Mouse (Mus musculus): ENCODE measurements around the gene Nos1ap. TPM values are rescaled to one million over a fixed set of nuclear protein-coding genes. Genes with fewer than 3 reads are reported as not detected.

The Nos1ap gene
- polyA plus RNA-seq, 1 experiment = 0.14 TPM

GRCm38 (mm10) chr1:170489450-170489849, 100.2 kb downstream of the Nos1ap start:
- no peaks in the 10 kb centered on the region for H3K79me3 ChIP-seq (ENCODE audit: low read depth)
- H3K36me3 ChIP-seq (ENCODE audit: control insufficient read depth, insufficient read depth) = no peaks in the 10 kb centered on the region
- peaks cover 8% of the 10 kb centered on the region for H3K27me3 ChIP-seq (ENCODE audit: control insufficient read depth, insufficient read depth, insufficient read length)
- no peak overlapping the region for H3K4me3 ChIP-seq (ENCODE audit: insufficient read depth, poor library complexity, severe bottlenecking)
- no peaks in the 10 kb centered on the region for H3K79me2 ChIP-seq (ENCODE audit: control insufficient read depth, insufficient read depth)
- H3ac ChIP-seq (ENCODE audit: control insufficient read depth, insufficient read length, low read depth) = no peak overlapping the region
- no peak for TF ChIP-seq MAX (IDR thresholded peaks at IDR 0.05)
- no peak for TF ChIP-seq MYOD1 (IDR thresholded peaks at IDR 0.05; ENCODE audit: control insufficient read depth, insufficient read length, low read depth)
- no peak for TF ChIP-seq USF1 (IDR thresholded peaks at IDR 0.05; ENCODE audit: low read depth)
- TF ChIP-seq CEBPB (IDR thresholded peaks at IDR 0.05; ENCODE audit: low read depth) = no peak
- no peak for TF ChIP-seq CTCF (IDR thresholded peaks at IDR 0.05; ENCODE audit: control insufficient read depth, insufficient read depth, insufficient read length)
- no peak for TF ChIP-seq MYOG (IDR thresholded peaks at IDR 0.05; ENCODE audit: control insufficient read depth, extremely low read depth, insufficient read length)
- TF ChIP-seq FOSL1 (IDR thresholded peaks at IDR 0.05; ENCODE audit: insufficient read depth, low read length, poor library complexity, severe bottlenecking) = no peak

DNA sequence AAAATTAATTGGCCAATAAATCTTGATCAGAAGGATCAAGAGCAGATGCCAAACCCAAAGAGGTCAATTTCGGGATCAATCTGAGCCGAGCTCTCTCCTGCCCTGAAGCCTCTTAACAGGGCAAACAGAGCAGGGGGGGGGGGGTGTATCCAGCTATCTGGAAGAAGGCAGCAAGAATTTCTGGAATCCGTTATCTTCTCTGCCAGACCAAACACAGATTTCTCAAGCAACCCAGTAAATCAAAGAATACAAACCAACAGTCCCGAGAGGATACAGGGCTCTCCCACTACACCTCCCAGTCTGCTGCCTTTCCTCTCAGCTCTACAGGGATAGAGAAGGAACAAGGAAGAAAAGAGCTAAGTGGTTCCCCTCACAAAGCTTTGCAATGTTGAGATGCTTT, 104.5 kb downstream of the Nos1ap start:
- TF ChIP-seq MYOD1 (IDR thresholded peaks at IDR 0.05; ENCODE audit: control insufficient read depth, insufficient read length, low read depth) (no peak), MAX (IDR thresholded peaks at IDR 0.05) (no peak), FOSL1 (IDR thresholded peaks at IDR 0.05; ENCODE audit: insufficient read depth, low read length, poor library complexity, severe bottlenecking) (no peak), CEBPB (IDR thresholded peaks at IDR 0.05; ENCODE audit: low read depth) (no peak)

GRCm38 (mm10) chr1:170482236-170482905, 107.3 kb downstream of the Nos1ap start:
- Histone ChIP-seq H3K79me2 (ENCODE audit: control insufficient read depth, insufficient read depth) (no peaks in the 10 kb centered on the region), H3K36me3 (ENCODE audit: control insufficient read depth, insufficient read depth) (no peaks in the 10 kb centered on the region), H3ac (ENCODE audit: control insufficient read depth, insufficient read length, low read depth) (no peak overlapping the region), H3K4me3 (ENCODE audit: insufficient read depth, poor library complexity, severe bottlenecking) (no peak overlapping the region), H3K79me3 (ENCODE audit: low read depth) (no peaks in the 10 kb centered on the region), H3K27me3 (ENCODE audit: control insufficient read depth, insufficient read depth, insufficient read length) (peaks cover 22% of the 10 kb centered on the region)
- no peak for TF ChIP-seq MYOD1 (IDR thresholded peaks at IDR 0.05; ENCODE audit: control insufficient read depth, insufficient read length, low read depth)
- no peak for TF ChIP-seq CEBPB (IDR thresholded peaks at IDR 0.05; ENCODE audit: low read depth)
- no peak for TF ChIP-seq FOSL1 (IDR thresholded peaks at IDR 0.05; ENCODE audit: insufficient read depth, low read length, poor library complexity, severe bottlenecking)
- TF ChIP-seq MAX (IDR thresholded peaks at IDR 0.05) = no peak
- TF ChIP-seq MYOG (IDR thresholded peaks at IDR 0.05; ENCODE audit: control insufficient read depth, extremely low read depth, insufficient read length) = no peak
- no peak for TF ChIP-seq USF1 (IDR thresholded peaks at IDR 0.05; ENCODE audit: low read depth)
- no peak for TF ChIP-seq CTCF (IDR thresholded peaks at IDR 0.05; ENCODE audit: control insufficient read depth, insufficient read depth, insufficient read length)

More for the DNA sequence above, 104.5 kb downstream of the Nos1ap start:
- H3ac ChIP-seq (ENCODE audit: control insufficient read depth, insufficient read length, low read depth) = no peak overlapping the region
- H3K79me2 ChIP-seq (ENCODE audit: control insufficient read depth, insufficient read depth) = no peaks in the 10 kb centered on the region
- H3K79me3 ChIP-seq (ENCODE audit: low read depth) = no peaks in the 10 kb centered on the region
- H3K4me3 ChIP-seq (ENCODE audit: insufficient read depth, poor library complexity, severe bottlenecking) = no peak overlapping the region
- peaks cover 15% of the 10 kb centered on the region for H3K27me3 ChIP-seq (ENCODE audit: control insufficient read depth, insufficient read depth, insufficient read length)
- no peaks in the 10 kb centered on the region for H3K36me3 ChIP-seq (ENCODE audit: control insufficient read depth, insufficient read depth)

DNA sequence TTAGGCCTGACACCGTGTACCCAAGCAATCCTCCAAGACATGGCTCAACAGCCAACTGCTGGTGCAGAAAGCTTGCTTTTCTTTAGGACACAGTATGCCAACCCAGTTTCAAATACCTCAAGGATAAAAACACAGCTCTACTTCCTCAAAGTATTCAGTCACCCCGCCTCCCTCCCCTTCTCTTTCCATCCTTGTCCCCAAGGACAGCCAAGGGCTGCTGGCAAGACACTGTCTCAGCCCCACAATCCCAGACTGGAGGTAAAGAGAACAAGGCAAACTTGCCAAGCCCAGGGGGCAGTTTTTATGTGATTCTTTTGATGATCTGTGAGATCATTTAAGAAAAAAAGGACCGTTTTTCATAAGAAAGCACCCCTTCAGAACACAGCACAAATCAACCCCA, 108.6 kb downstream of the Nos1ap start:
- Histone ChIP-seq H3K27me3 (ENCODE audit: control insufficient read depth, insufficient read depth, insufficient read length) (peaks cover 22% of the 10 kb centered on the region), H3ac (ENCODE audit: control insufficient read depth, insufficient read length, low read depth) (no peak overlapping the region), H3K79me2 (ENCODE audit: control insufficient read depth, insufficient read depth) (no peaks in the 10 kb centered on the region), H3K79me3 (ENCODE audit: low read depth) (no peaks in the 10 kb centered on the region), H3K4me3 (ENCODE audit: insufficient read depth, poor library complexity, severe bottlenecking) (no peak overlapping the region), H3K36me3 (ENCODE audit: control insufficient read depth, insufficient read depth) (no peaks in the 10 kb centered on the region)
- no peak for TF ChIP-seq FOSL1 (IDR thresholded peaks at IDR 0.05; ENCODE audit: insufficient read depth, low read length, poor library complexity, severe bottlenecking)
- no peak for TF ChIP-seq MAX (IDR thresholded peaks at IDR 0.05)
- no peak for TF ChIP-seq CEBPB (IDR thresholded peaks at IDR 0.05; ENCODE audit: low read depth)
- TF ChIP-seq USF1 (IDR thresholded peaks at IDR 0.05; ENCODE audit: low read depth) = no peak
- TF ChIP-seq MYOD1 (IDR thresholded peaks at IDR 0.05; ENCODE audit: control insufficient read depth, insufficient read length, low read depth) = no peak
- no peak for TF ChIP-seq MYOG (IDR thresholded peaks at IDR 0.05; ENCODE audit: control insufficient read depth, extremely low read depth, insufficient read length)
- no peak for TF ChIP-seq CTCF (IDR thresholded peaks at IDR 0.05; ENCODE audit: control insufficient read depth, insufficient read depth, insufficient read length)

DNA sequence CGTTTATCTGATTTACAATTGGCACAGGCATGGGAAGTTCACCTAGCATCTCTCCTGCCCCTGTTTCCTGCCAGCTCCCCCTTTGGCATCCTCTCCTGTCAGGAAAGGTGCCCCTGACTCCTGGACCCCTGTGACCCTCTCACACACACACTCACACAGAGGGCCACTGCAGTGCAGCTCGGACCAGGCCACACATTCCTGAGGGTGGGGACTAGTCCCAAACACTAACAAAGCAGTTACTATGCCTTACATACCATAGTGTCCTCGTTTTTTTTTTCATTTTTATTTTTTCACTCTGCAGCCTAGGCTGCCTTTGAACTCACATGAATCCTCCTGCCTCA, 110.2 kb downstream of the Nos1ap start:
- Histone ChIP-seq H3K79me2 (ENCODE audit: control insufficient read depth, insufficient read depth) (no peaks in the 10 kb centered on the region), H3K79me3 (ENCODE audit: low read depth) (no peaks in the 10 kb centered on the region), H3K36me3 (ENCODE audit: control insufficient read depth, insufficient read depth) (no peaks in the 10 kb centered on the region), H3ac (ENCODE audit: control insufficient read depth, insufficient read length, low read depth) (no peak overlapping the region), H3K27me3 (ENCODE audit: control insufficient read depth, insufficient read depth, insufficient read length) (peaks cover 22% of the 10 kb centered on the region), H3K4me3 (ENCODE audit: insufficient read depth, poor library complexity, severe bottlenecking) (no peak overlapping the region)
- no peak for TF ChIP-seq MAX (IDR thresholded peaks at IDR 0.05)
- no peak for TF ChIP-seq MYOG (IDR thresholded peaks at IDR 0.05; ENCODE audit: control insufficient read depth, extremely low read depth, insufficient read length)
- no peak for TF ChIP-seq CEBPB (IDR thresholded peaks at IDR 0.05; ENCODE audit: low read depth)
- no peak for TF ChIP-seq FOSL1 (IDR thresholded peaks at IDR 0.05; ENCODE audit: insufficient read depth, low read length, poor library complexity, severe bottlenecking)
- TF ChIP-seq MYOD1 (IDR thresholded peaks at IDR 0.05; ENCODE audit: control insufficient read depth, insufficient read length, low read depth) = no peak
- no peak for TF ChIP-seq USF1 (IDR thresholded peaks at IDR 0.05; ENCODE audit: low read depth)
- TF ChIP-seq CTCF (IDR thresholded peaks at IDR 0.05; ENCODE audit: control insufficient read depth, insufficient read depth, insufficient read length) = no peak

All from C2C12 (cell line).